Mouse (Mus musculus): ENCODE data around the gene Ppp1r18. TPM values are rescaled to one million over a fixed set of nuclear protein-coding genes. Genes with fewer than 3 reads are reported as not detected.

Ppp1r18 gene
- total RNA-seq, 1 experiment: 29.9 TPM

DNA sequence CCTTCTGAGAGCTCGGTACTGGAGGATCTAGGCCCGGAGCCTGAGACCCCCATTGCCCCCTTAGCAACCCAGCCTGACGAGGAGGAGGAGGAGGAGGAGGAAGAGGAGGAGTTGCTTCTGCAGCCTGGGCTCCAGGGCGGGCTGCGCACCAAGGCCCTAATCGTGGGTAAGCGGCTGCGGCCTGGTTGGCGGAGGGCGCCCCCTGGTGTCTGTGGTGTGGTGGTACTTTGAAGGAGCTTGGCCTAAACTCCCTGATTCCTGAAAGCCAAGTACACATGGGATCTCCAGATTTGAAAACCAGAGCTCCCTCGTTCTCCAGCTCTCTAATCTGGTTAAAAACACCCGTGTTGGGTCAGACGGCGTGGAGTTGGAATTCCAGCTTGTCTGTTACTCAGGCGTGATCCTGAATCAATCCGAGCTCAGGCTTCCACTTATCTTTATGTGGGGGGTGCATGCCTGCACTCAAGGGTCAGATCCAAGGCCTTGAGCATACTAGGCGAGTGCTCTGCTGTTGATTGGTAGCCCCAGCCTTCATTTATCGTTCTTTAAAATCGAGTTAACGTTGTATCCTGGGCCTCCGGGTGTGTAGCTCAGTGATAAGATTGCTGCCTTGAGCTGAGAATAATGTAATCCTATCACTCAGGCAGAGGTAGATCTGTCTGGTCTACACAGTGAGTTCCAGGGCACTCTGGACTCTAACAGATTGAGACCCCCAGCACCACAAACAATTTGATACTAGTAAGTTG is 8.6 kb downstream of the Ppp1r18 start:
- no peaks in the 10 kb centered on the region for H3K9me3 ChIP-seq (ENCODE audit: control insufficient read depth, insufficient read depth, low read depth, low read length)
- TF ChIP-seq MAFK (IDR thresholded peaks at IDR 0.05; ENCODE audit: insufficient read depth, low read depth, low read length): no peak
- no peak for TF ChIP-seq ZNF384 (IDR thresholded peaks at IDR 0.05; ENCODE audit: low read depth, low read length)
- no peak for TF ChIP-seq CHD2 (IDR thresholded peaks at IDR 0.05; ENCODE audit: low read depth, low read length)
- TF ChIP-seq HCFC1 (IDR thresholded peaks at IDR 0.05; ENCODE audit: borderline replicate concordance, insufficient read depth, low read length): no peak
- no peak for TF ChIP-seq ZC3H11A (IDR thresholded peaks at IDR 0.05; ENCODE audit: borderline replicate concordance, low read depth, low read length)
- H3K9ac ChIP-seq (ENCODE audit: insufficient read depth, low read depth, low read length, poor library complexity, severe bottlenecking): peak overlapping the region; percentile 73; the same call in 1 of the 2 replicates
- H3K36me3 ChIP-seq (ENCODE audit: control insufficient read depth, insufficient read depth, low read length, poor library complexity, severe bottlenecking): peaks cover 10% of the 10 kb centered on the region
- H3K4me3 ChIP-seq (ENCODE audit: insufficient read depth in 1 of 2, low read depth in 1 of 2, low read length in 2 of 2, poor library complexity in 1 of 2, severe bottlenecking in 1 of 2): peak overlapping the region in 1 of 2 experiments; percentile 36; a peak in 1 of 4 replicates
- H3K4me1 ChIP-seq (ENCODE audit: control insufficient read depth in 2 of 2, insufficient read depth in 2 of 2, low read length in 2 of 2, poor library complexity in 1 of 2): peaks cover 0 to 3% of the 10 kb centered on the region in 2 experiments; a peak in 1 of 4 replicates
- no peak overlapping the region; the same call in 1 of the 2 replicates for H3K27ac ChIP-seq (ENCODE audit: insufficient read depth, low read depth, low read length, poor library complexity, severe bottlenecking)
- DNase-seq (ENCODE audit: low read depth, low spot score): peak; percentile 74
- in situ Hi-C loops (cut with MboI; ENCODE audit: low sequenced_read_pairs in 2 of 2, unreplicated experiment in 2 of 2): loop anchor here in 1 of 2 experiments (5.0 kb wide), 1 partner anchor 47 kb away; no protein-coding TSS in a partner anchor

- Histone ChIP-seq H3K4me1 (ENCODE audit: control insufficient read depth in 2 of 2, insufficient read depth in 2 of 2, low read length in 2 of 2, poor library complexity in 1 of 2) (peaks cover 0 to 3% of the 10 kb centered on the region in 2 experiments; a peak in 1 of 4 replicates), H3K9me3 (ENCODE audit: control insufficient read depth, insufficient read depth, low read depth, low read length) (no peaks in the 10 kb centered on the region), H3K27ac (ENCODE audit: insufficient read depth, low read depth, low read length, poor library complexity, severe bottlenecking) (no peak overlapping the region), H3K4me3 (ENCODE audit: insufficient read depth in 1 of 2, low read depth in 1 of 2, low read length in 2 of 2, poor library complexity in 1 of 2, severe bottlenecking in 1 of 2) (no peak overlapping the region), H3K36me3 (ENCODE audit: control insufficient read depth, insufficient read depth, low read length, poor library complexity, severe bottlenecking) (peaks cover 10% of the 10 kb centered on the region), H3K9ac (ENCODE audit: insufficient read depth, low read depth, low read length, poor library complexity, severe bottlenecking) (no peak overlapping the region)
- no peak for DNase-seq (ENCODE audit: low read depth, low spot score)
- in situ Hi-C loops (cut with MboI; ENCODE audit: low sequenced_read_pairs in 2 of 2, unreplicated experiment in 2 of 2): loop anchor here in 1 of 2 experiments (5.0 kb wide), 1 partner anchor 47 kb away; no protein-coding TSS in a partner anchor
- TF ChIP-seq MAFK (IDR thresholded peaks at IDR 0.05; ENCODE audit: insufficient read depth, low read depth, low read length) (no peak), ZNF384 (IDR thresholded peaks at IDR 0.05; ENCODE audit: low read depth, low read length) (no peak), ZC3H11A (IDR thresholded peaks at IDR 0.05; ENCODE audit: borderline replicate concordance, low read depth, low read length) (no peak), HCFC1 (IDR thresholded peaks at IDR 0.05; ENCODE audit: borderline replicate concordance, insufficient read depth, low read length) (no peak), CHD2 (IDR thresholded peaks at IDR 0.05; ENCODE audit: low read depth, low read length) (no peak)
Observed at GRCm38 (mm10) chr17:35874721-35875120, 9.3 kb downstream of the Ppp1r18 start.

DNA sequence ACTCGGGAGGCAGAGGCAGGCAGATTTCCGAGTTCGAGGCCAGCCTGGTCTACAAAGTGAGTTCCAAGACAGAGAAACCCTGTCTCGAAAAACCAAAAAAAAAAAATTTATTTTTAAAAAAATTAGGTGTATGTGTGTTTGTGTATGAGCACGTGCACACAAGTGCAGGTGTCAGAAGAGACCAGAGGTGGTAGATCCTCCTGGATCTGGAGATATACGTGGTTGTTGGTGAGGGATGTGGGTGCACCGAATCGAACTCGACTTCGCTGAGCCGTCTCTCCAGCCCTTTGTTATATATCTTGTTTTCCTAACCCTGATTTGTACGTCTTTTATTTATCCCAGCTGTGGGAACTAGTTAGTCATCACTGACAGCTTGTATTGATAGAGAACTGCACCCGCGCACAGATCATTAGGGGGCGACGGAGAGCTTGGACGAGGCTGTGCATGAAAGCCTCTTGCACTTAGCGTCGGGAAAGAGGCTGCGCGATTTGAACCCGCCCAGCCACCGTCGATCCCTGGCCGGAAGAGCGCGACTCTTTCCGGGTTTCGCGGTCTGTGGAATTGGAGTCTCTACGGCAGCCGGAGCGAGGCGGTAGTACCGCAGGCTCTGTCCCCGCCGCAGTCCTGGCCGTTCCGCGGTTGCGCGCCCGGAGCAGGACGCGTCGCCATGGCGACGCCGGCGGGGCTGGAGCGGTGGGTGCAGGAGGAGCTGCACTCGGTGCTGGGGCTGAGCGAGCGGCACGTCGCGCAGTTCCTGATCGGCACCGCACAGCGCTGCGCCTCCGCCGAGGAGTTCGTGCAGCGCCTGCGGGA is 14.1 kb downstream of the Ppp1r18 start, which contains the start of gene Dhx16:
Gene Dhx16, plus strand, starts transcription at position 575 of the 813 bp plus-strand sequence.
- Histone ChIP-seq H3K36me3 (ENCODE audit: control insufficient read depth, insufficient read depth, low read length, poor library complexity, severe bottlenecking) (peaks cover 29% of the 10 kb centered on the region), H3K9ac (ENCODE audit: insufficient read depth, low read depth, low read length, poor library complexity, severe bottlenecking) (peak within 1 kb of the TSS; percentile 79), H3K4me3 (ENCODE audit: insufficient read depth in 1 of 2, low read depth in 1 of 2, low read length in 2 of 2, poor library complexity in 1 of 2, severe bottlenecking in 1 of 2) (peak within 1 kb of the TSS; percentile 86 to 89), H3K9me3 (ENCODE audit: control insufficient read depth, insufficient read depth, low read depth, low read length) (no peaks in the 10 kb centered on the region), H3K27ac (ENCODE audit: insufficient read depth, low read depth, low read length, poor library complexity, severe bottlenecking) (no peak within 1 kb of the TSS), H3K4me1 (ENCODE audit: control insufficient read depth in 2 of 2, insufficient read depth in 2 of 2, low read length in 2 of 2, poor library complexity in 1 of 2) (peaks cover 0 to 2% of the 10 kb centered on the region in 2 experiments; a peak in 1 of 4 replicates)
- in situ Hi-C loops (cut with MboI; ENCODE audit: low sequenced_read_pairs in 2 of 2, unreplicated experiment in 2 of 2): no loop called here
- DNase-seq (ENCODE audit: low read depth, low spot score): peak; percentile 95
- peak; percentile 78 for TF ChIP-seq HCFC1 (IDR thresholded peaks at IDR 0.05; ENCODE audit: borderline replicate concordance, insufficient read depth, low read length)
- TF ChIP-seq MAFK (IDR thresholded peaks at IDR 0.05; ENCODE audit: insufficient read depth, low read depth, low read length): no peak

GRCm38 (mm10) chr17:35882924-35883323 is 17.5 kb downstream of the Ppp1r18 start:
- H3K9me3 ChIP-seq (ENCODE audit: control insufficient read depth, insufficient read depth, low read depth, low read length): no peaks in the 10 kb centered on the region
- no peak for TF ChIP-seq ZC3H11A (IDR thresholded peaks at IDR 0.05; ENCODE audit: borderline replicate concordance, low read depth, low read length)
- TF ChIP-seq CHD2 (IDR thresholded peaks at IDR 0.05; ENCODE audit: low read depth, low read length): no peak
- no peak for TF ChIP-seq HCFC1 (IDR thresholded peaks at IDR 0.05; ENCODE audit: borderline replicate concordance, insufficient read depth, low read length)
- no peak for TF ChIP-seq ZNF384 (IDR thresholded peaks at IDR 0.05; ENCODE audit: low read depth, low read length)
- no peak for TF ChIP-seq MAFK (IDR thresholded peaks at IDR 0.05; ENCODE audit: insufficient read depth, low read depth, low read length)
- no peak for DNase-seq (ENCODE audit: low read depth, low spot score)
- H3K9ac ChIP-seq (ENCODE audit: insufficient read depth, low read depth, low read length, poor library complexity, severe bottlenecking): no peak overlapping the region
- H3K4me3 ChIP-seq (ENCODE audit: insufficient read depth in 1 of 2, low read depth in 1 of 2, low read length in 2 of 2, poor library complexity in 1 of 2, severe bottlenecking in 1 of 2): no peak overlapping the region
- peaks cover 0 to 4% of the 10 kb centered on the region in 2 experiments; a peak in 1 of 4 replicates for H3K4me1 ChIP-seq (ENCODE audit: control insufficient read depth in 2 of 2, insufficient read depth in 2 of 2, low read length in 2 of 2, poor library complexity in 1 of 2)
- H3K36me3 ChIP-seq (ENCODE audit: control insufficient read depth, insufficient read depth, low read length, poor library complexity, severe bottlenecking): peaks cover 45% of the 10 kb centered on the region
- in situ Hi-C loops (cut with MboI; ENCODE audit: low sequenced_read_pairs in 2 of 2, unreplicated experiment in 2 of 2): no loop called here
- no peak overlapping the region for H3K27ac ChIP-seq (ENCODE audit: insufficient read depth, low read depth, low read length, poor library complexity, severe bottlenecking)

All from ES-E14 (cell line).